Mouse (Mus musculus) olfactory bulb, adult 2 months (tissue): ENCODE measurements at regions not wholly inside any gene's neighbourhood (a gene's known extent, or its start where the extent isn't known, plus 50 kb on each side); places are given as distances from the start of the nearest gene placed in this dataset.

Experiments
- CTCF ChIP-seq: fragments of 200-500 bp; IDR thresholded peaks from 2 replicates; pipeline ENCODE4 v1.5.1; 2012; ENCODE audit warnings: low read depth, mild to moderate bottlenecking, low read length, moderate library complexity; ENCODE audit not compliant: insufficient read depth
- POLR2A ChIP-seq: fragments of 200-500 bp; IDR thresholded peaks from 2 replicates; pipeline ENCODE4 v1.6.1; 2012; ENCODE audit warnings: mild to moderate bottlenecking, low read depth, low read length, moderate library complexity; ENCODE audit not compliant: insufficient read depth

DNA sequence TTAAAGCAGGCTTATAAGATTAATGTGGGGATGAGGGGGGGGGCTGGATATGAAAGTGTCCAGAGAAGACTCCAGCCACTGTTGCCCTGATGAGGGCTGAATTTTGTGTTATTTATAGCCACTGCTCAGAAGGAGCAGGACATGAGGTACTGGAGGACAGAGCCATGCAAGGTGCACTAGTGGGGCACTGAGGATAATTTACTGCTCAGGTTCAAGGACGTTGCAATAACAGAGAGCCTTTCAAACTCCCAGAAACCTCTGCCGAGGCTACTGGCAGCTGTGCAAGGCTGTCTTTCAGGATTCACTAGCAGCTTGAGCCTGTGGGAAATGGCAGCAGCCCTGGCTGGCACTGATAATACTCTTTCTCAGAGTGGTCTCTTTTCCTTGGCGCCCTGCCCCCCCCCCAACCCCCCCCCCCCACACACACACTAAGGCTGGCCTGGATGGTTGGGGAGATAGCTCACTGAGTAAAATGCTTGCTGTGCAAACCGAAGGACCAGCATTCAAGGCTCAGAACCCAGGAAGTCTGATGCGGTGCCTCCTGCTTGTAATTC, 416.7 kb upstream of the Ercc4 start:
- no peak for TF ChIP-seq POLR2A
- TF ChIP-seq CTCF, result no peak
